Mouse (Mus musculus): ENCODE data around the gene Mri1.

GRCm38 (mm10) chr8:84297029-84297785, 40.1 kb upstream of the Mri1 start:
- TF ChIP-seq CTCF (IDR thresholded peaks at IDR 0.05; ENCODE audit: borderline replicate concordance, insufficient read depth, low read depth, low read length) (no peak), POLR2A (IDR thresholded peaks at IDR 0.05; ENCODE audit: borderline replicate concordance, insufficient read depth, low read length) (no peak)
